Mouse (Mus musculus): ENCODE data around the gene Dlg1. TPM values are rescaled to one million over a fixed set of nuclear protein-coding genes. Genes with fewer than 3 reads are reported as not detected.
A peak's percentile ranks its signal among the peaks of the same experiment; 100 is the strongest.

Dlg1 gene
- total RNA-seq, 2 experiments from 2014 or later: 29.3 to 36.5 TPM

- no peak for ATAC-seq (replicated peaks; ENCODE audit: low FRiP score, poor library complexity, severe bottlenecking)
These were observed 227.7 kb downstream of the Dlg1 start for GRCm38 (mm10) chr16:31890907-31891306.

- ATAC-seq (replicated peaks; ENCODE audit: low FRiP score, poor library complexity, severe bottlenecking): no peak
These were observed 230.3 kb downstream of the Dlg1 start for GRCm38 (mm10) chr16:31893396-31894141.

- ATAC-seq (replicated peaks; ENCODE audit: low FRiP score, poor library complexity, severe bottlenecking): no peak
These were observed 233.9 kb downstream of the Dlg1 start for GRCm38 (mm10) chr16:31896971-31897774.

DNA sequence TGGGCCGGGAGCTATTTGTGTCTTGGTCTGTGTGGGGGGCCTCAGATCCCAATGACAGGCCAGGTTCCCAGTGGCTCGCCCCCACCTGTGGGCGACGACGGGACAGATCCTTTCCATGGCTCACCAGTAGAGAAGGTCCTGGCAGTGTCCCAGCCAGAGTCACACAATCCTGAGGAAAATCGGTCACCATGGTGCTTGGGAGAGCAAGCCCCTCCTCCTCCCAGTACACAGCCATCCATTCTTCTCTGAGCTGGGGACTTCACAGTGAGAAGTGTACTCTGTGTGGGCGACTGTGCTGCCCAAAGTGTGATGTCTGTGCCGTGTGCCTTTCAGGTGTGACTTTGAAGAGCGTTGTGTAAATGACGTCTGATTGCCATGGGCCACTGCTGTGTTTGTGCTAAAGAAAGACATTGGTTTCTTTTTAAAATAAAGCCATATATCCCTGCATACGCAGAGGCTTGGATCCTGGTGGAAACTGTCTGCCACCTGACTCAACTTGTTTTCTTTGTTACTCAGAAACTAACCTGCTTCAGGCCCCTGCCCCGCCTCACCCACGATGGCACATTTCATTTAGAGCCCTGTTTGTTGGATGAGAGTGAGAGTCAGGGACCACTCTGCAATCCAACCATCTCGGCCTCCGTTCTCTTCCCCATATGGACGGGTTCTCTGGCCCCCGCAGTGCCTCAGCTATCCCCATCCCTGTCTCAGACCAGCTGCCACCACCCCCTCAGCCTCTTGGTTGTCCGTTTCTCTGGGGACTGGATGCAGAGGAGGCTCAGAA lies 235.5 kb downstream of the Dlg1 start:
- ATAC-seq (replicated peaks; ENCODE audit: low FRiP score, poor library complexity, severe bottlenecking): no peak

GRCm38 (mm10) chr16:31901886-31902285 lies 238.6 kb downstream of the Dlg1 start:
- ATAC-seq (replicated peaks; ENCODE audit: low FRiP score, poor library complexity, severe bottlenecking): no peak

GRCm38 (mm10) chr16:31903239-31903638 lies 240.0 kb downstream of the Dlg1 start:
- ATAC-seq (replicated peaks; ENCODE audit: low FRiP score, poor library complexity, severe bottlenecking): no peak

GRCm38 (mm10) chr16:31905331-31905730 lies 242.1 kb downstream of the Dlg1 start:
- ATAC-seq (replicated peaks; ENCODE audit: low FRiP score, poor library complexity, severe bottlenecking): no peak

DNA sequence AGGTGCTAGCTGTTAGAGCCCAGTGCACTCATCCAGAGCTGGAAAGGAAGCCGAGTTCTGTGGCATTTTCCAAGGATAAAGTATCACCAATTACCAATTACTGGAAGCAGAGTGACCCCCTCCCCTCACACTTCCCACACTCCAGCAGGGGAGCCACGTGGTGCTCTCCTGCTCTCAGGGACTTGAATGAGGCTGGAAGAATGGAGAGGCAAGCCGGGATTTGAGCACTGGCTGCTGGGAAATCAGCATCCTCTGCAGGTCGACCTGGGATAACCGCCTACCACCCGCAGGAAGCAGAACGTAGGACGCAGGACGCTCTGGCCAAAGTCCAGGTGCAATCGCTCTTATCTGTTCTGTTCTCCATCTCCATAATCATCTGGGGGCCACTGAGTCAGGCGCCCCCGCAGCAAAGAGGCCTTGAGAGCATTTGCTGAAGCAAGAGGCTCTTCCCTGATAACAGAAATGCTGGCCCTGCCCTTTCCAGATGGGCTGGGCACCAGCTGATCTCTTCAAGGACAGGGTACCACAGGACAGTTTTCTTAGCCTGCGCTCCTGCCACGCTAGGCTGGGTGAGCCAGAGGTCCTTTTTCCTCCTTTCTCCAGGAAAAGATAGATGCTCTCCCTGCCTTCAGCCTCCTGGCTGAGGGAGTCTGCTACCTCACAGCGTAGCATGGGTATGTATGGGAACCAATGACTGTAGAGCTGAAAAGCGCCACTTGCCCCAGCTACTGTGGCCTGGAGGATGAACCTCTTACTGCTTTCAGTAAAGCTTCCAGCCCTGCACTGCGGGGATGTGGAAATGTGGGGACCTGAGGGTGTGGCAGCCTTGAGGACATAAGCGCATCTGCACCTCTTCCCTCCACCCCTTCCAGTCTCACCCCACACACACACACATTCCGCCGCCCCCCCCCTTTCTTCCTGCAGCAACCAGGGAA lies 242.9 kb downstream of the Dlg1 start:
- no peak for ATAC-seq (replicated peaks; ENCODE audit: low FRiP score, poor library complexity, severe bottlenecking)

DNA sequence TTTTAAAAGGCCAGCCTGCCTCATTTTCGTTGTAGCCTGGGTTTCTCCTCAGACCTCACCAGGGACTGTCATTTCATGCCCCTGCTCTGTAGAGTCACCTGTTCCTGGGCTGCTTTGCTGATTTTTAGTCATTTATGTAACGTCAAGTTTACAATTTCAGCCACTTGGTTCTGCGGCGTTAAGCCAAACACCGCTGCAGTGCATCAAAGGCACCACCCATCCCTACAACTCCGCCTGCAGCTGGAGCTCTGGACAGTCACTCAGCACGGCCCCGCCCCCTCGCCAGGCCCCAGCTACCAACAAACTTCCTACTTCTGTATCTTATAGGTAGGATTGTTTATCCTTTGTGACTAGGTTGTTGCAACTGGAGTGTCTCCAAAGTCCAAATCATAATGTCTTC lies 243.7 kb downstream of the Dlg1 start:
- no peak for ATAC-seq (replicated peaks; ENCODE audit: low FRiP score, poor library complexity, severe bottlenecking)

DNA sequence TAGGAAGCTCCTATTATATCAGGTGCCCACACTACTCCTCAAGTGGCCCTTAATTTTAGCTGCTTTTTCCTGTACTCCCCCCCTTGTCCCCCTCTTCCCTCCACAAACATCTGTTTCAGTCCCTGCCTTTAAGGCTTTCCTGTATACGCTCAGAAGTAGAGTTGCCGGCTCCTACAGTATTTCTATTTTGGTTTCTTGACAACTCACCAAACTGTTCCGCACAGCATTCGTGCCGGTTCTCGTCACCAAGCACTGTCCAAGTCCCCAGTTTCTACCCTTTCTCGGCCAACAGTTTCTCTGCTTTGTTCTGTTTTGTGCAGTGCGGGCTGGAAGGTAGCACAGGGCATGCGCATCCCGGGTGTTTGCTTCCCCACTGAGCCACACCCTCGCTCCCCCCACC lies 245.7 kb downstream of the Dlg1 start:
- no peak for ATAC-seq (replicated peaks; ENCODE audit: low FRiP score, poor library complexity, severe bottlenecking)

GRCm38 (mm10) chr16:31910281-31910847 lies 247.1 kb downstream of the Dlg1 start:
- no peak for ATAC-seq (replicated peaks; ENCODE audit: low FRiP score, poor library complexity, severe bottlenecking)

DNA sequence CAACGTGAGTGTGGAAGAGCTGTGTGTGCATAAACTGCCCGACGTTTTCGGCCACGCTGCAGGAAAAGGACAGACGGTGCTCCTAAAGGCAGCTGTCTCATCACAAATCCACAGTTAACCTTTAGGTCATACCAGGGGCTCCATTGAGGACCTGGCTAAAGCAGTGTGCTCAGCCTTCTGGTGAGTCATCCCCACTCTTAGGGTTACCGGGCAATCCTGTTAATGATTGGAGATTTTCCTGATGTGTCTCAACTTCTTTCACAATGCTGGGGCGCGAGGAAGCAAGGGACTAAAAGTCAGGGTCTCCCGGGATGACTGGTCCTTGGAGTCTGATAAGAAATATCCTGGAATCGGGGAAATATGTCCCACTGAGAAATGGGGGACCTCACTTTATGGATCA lies 254.5 kb downstream of the Dlg1 start:
- ATAC-seq (replicated peaks; ENCODE audit: low FRiP score, poor library complexity, severe bottlenecking): no peak

DNA sequence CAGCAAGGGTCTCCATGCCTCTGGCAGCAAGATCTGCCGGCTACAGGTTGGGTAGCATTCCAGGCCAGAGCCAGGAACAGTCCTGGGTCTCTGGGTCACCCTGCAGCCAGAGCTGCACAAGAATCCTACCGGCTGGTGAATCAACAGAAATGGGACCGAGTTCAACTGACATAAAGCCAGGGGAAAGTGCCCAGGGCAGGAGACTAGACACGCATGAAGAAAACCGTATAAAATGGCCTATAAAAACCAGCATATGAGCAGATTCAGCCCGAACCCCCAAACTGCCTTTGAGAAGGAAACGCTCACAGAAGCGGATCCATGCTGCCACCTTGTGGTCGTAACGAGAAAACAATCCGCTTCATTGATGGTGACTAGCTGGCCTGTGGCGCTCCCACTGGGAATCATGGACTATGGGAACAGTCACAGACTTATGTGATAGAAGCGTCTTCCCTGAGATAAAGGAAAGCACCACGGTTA lies 255.0 kb downstream of the Dlg1 start:
- ATAC-seq (replicated peaks; ENCODE audit: low FRiP score, poor library complexity, severe bottlenecking): 0 out of 2 replicates have a peak, but pooled peaks have one; percentile 71

DNA sequence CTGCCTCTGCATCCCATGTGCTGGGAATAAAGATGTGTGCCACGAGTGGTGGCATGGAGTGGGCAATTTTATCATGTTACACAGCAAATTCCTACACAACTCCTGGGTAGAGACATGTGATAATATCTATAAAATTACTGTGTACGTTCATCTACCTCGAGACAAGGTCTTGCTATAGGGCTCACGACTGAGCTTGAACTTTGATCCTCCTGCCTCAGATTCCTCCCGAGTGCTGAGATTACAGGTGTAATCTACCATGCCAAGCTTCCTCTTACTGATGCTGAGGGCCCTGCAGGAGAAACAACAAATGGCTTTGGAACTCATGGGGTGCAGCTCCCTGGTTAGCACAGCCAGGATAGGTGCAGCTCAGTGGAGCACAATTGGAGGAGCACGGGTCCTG lies 261.1 kb downstream of the Dlg1 start:
- no peak for ATAC-seq (replicated peaks; ENCODE audit: low FRiP score, poor library complexity, severe bottlenecking)

Other genes with a start within 250 kb of the Dlg1 start
- gene Bdh1, start 241.2 kb upstream of the Dlg1 start, total RNA-seq (2015; ENCODE audit: low replicate concordance): not detected in 2 replicates
- gene Bdh1, start 241.2 kb upstream of the Dlg1 start, total RNA-seq (2017; ENCODE audit: low replicate concordance): 4.2 TPM in 1 of 2 replicates, not detected in the other
- not detected in 2 replicates for gene Meltf, start 215.4 kb downstream of the Dlg1 start, total RNA-seq (2015; ENCODE audit: low replicate concordance)
- not detected in 2 replicates for gene Meltf, start 215.4 kb downstream of the Dlg1 start, total RNA-seq (2017; ENCODE audit: low replicate concordance)